Mouse (Mus musculus): ENCODE results near the gene Slc35a3. TPM values are rescaled to one million over a fixed set of nuclear protein-coding genes. Genes with fewer than 3 reads are reported as not detected.

Slc35a3 gene
- total and polyA plus RNA-seq, 3 experiments: 19.2 to 20.3 TPM; not detected in 1

DNA sequence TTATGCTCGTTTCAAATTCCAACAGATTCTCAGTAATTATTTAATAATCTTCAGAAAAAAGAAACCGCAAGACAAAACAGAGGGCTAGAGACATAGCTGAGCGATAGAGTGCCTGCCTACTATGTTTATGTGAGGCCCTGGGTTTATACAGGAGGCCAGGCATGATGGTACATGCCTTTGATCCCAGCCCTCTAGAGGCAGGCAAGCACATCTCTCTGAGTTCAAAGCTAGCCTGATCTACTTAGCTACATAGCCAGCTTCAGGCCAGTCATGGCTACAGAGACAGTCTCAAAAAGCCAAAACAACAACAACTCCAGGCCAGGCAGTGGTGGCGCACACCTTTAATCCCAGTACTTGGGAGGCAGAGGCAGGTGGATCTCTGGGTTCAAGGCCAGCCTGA, 11.0 kb downstream of the Slc35a3 start:
- no peak for TF ChIP-seq JUND (IDR thresholded peaks at IDR 0.05; ENCODE audit: low read depth, low read length)
- H3K4me1 ChIP-seq (ENCODE audit: control insufficient read depth in 1 of 2, insufficient read depth in 2 of 2, low read length in 2 of 2): peaks cover 3 to 16% of the 10 kb centered on the region in 2 experiments
- peak; percentile 25 for DNase-seq (ENCODE audit: low read depth, low spot score)
- H3K27me3 ChIP-seq (ENCODE audit: control insufficient read depth in 1 of 2, insufficient read depth in 2 of 2, low read length in 2 of 2): no peaks in the 10 kb centered on the region
- H3K9ac ChIP-seq (ENCODE audit: control insufficient read depth, low read depth, low read length, poor library complexity, severe bottlenecking): no peak overlapping the region
- H3K79me2 ChIP-seq (ENCODE audit: control insufficient read depth, insufficient read depth, low read length, poor library complexity): peaks cover 23% of the 10 kb centered on the region
- H3K9me3 ChIP-seq (replicated peaks; ENCODE audit: insufficient read depth, low read length): no peaks in the 10 kb centered on the region
- H3K27ac ChIP-seq (ENCODE audit: control insufficient read depth, low read depth, low read length): no peak overlapping the region
- H3K4me3 ChIP-seq (ENCODE audit: control insufficient read depth in 1 of 2, insufficient read depth in 1 of 2, low read depth in 2 of 2, low read length in 2 of 2): no peak overlapping the region
- peaks cover 7 to 22% of the 10 kb centered on the region in 2 experiments for H3K36me3 ChIP-seq (ENCODE audit: control insufficient read depth in 1 of 2, insufficient read depth in 2 of 2, low read length in 2 of 2)

DNA sequence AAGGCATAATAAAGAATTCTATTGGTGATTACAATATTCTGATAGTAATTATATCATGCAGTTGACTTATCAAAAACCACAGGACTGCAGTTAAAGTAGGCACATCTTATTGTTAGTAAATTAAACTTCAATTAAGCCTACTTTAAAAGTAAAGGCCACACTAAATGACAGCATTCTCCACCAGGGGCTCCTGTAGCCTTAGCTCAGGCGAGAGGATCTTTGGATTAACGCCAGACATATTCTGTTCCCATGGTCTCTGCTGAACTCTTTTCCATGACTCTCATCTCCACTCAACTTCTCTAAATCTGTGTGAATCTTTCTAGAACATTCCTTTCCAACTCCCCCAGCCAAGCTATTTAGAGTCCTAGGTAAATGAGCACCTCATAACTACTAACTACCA, 13.8 kb downstream of the Slc35a3 start:
- H3K79me2 ChIP-seq (ENCODE audit: control insufficient read depth, insufficient read depth, low read length, poor library complexity): peaks cover 23% of the 10 kb centered on the region
- peak; percentile 50 for DNase-seq (ENCODE audit: low read depth, low spot score)
- TF ChIP-seq CTCF (IDR thresholded peaks at IDR 0.05 in 2 of 3, conservative IDR thresholded peaks at IDR 0.05 in 1 of 3; ENCODE audit: control insufficient read depth in 1 of 3, insufficient read depth in 1 of 3, low read depth in 2 of 3, low read length in 3 of 3, poor library complexity in 1 of 3, severe bottlenecking in 1 of 3) (no peak), HCFC1 (IDR thresholded peaks at IDR 0.05; ENCODE audit: low read depth, low read length) (no peak), ELF1 (IDR thresholded peaks at IDR 0.05; ENCODE audit: low read depth, low read length) (no peak)
- peaks cover 0 to 27% of the 10 kb centered on the region in 2 experiments; a peak in 2 of 4 replicates for H3K36me3 ChIP-seq (ENCODE audit: control insufficient read depth in 1 of 2, insufficient read depth in 2 of 2, low read length in 2 of 2)
- no peak overlapping the region for H3K9ac ChIP-seq (ENCODE audit: control insufficient read depth, low read depth, low read length, poor library complexity, severe bottlenecking)
- no peak overlapping the region for H3K4me3 ChIP-seq (ENCODE audit: control insufficient read depth in 1 of 2, insufficient read depth in 1 of 2, low read depth in 2 of 2, low read length in 2 of 2)
- no peaks in the 10 kb centered on the region for H3K27me3 ChIP-seq (ENCODE audit: control insufficient read depth in 1 of 2, insufficient read depth in 2 of 2, low read length in 2 of 2)
- H3K9me3 ChIP-seq (replicated peaks; ENCODE audit: insufficient read depth, low read length): no peaks in the 10 kb centered on the region
- H3K4me1 ChIP-seq (ENCODE audit: control insufficient read depth in 1 of 2, insufficient read depth in 2 of 2, low read length in 2 of 2): peaks cover 16 to 28% of the 10 kb centered on the region in 2 experiments
- no peak overlapping the region for H3K27ac ChIP-seq (ENCODE audit: control insufficient read depth, low read depth, low read length)

DNA sequence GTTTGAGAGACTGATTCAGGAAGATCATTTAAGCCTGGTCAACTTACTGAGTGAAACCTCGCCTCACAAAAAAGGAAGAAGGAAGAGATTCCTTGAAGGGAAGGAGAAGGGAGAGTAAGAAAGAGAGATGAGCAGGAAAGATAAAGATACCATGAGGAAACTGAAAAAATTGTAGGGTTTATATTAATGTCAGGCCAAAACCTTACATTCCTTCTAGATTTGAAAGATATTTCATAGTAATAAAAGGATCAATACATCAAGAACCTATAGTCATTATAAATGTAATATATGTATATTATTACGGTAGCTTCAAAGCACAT, 17.0 kb downstream of the Slc35a3 start:
- Histone ChIP-seq H3K79me2 (ENCODE audit: control insufficient read depth, insufficient read depth, low read length, poor library complexity) (peaks cover 15% of the 10 kb centered on the region), H3K9me3 (replicated peaks; ENCODE audit: insufficient read depth, low read length) (no peaks in the 10 kb centered on the region), H3K36me3 (ENCODE audit: control insufficient read depth in 1 of 2, insufficient read depth in 2 of 2, low read length in 2 of 2) (peaks cover 0 to 35% of the 10 kb centered on the region in 2 experiments), H3K9ac (ENCODE audit: control insufficient read depth, low read depth, low read length, poor library complexity, severe bottlenecking) (no peak overlapping the region), H3K4me1 (ENCODE audit: control insufficient read depth in 1 of 2, insufficient read depth in 2 of 2, low read length in 2 of 2) (peaks cover 21 to 31% of the 10 kb centered on the region in 2 experiments), H3K27me3 (ENCODE audit: control insufficient read depth in 1 of 2, insufficient read depth in 2 of 2, low read length in 2 of 2) (no peaks in the 10 kb centered on the region), H3K27ac (ENCODE audit: control insufficient read depth, low read depth, low read length) (0 out of 2 replicates have a peak overlapping the region, but pooled peaks have one; percentile 21), H3K4me3 (ENCODE audit: control insufficient read depth in 1 of 2, insufficient read depth in 1 of 2, low read depth in 2 of 2, low read length in 2 of 2) (no peak overlapping the region)
- no peak for DNase-seq (ENCODE audit: low read depth, low spot score)
- TF ChIP-seq USF2 (IDR thresholded peaks at IDR 0.05; ENCODE audit: borderline replicate concordance in 1 of 2, insufficient read depth in 1 of 2, low read depth in 1 of 2, low read length in 2 of 2) (no peak), GATA1 (IDR thresholded peaks at IDR 0.05; ENCODE audit: low read depth, low read length) (peak; percentile 79)

DNA sequence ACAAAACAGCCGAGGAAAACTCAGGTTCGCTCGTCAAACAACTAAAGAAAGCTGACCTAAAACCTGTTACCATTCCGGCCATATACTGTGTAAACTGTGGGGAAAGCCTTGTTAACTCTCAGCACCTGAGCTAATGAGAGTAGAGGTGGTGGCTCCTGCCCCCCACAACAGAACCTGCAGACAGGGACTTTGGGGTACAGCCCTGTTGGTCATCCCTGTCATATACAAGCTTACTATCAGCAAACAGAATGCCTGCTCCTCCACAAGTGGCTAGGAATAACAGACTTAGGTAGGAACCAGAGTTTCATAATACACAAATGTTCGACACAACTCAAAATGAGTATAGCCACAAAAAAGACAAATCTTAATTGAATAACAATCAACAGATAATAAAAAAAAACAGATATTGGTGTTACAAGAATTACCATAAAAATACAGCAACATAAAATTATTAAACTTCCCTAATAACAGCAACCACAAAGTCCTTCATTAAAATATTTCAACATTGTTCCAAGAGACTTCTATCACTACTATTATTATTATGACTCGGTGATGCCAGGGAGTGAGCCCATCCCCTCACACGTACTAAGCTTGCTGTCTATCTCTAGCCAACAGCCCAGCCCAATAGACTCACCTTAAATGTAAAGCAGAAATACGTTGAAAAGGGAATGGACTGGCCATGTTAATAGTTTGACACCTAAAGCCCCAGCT, 17.5 kb downstream of the Slc35a3 start:
- peaks cover 0 to 35% of the 10 kb centered on the region in 2 experiments for H3K36me3 ChIP-seq (ENCODE audit: control insufficient read depth in 1 of 2, insufficient read depth in 2 of 2, low read length in 2 of 2)
- no peak overlapping the region for H3K4me3 ChIP-seq (ENCODE audit: control insufficient read depth in 1 of 2, insufficient read depth in 1 of 2, low read depth in 2 of 2, low read length in 2 of 2)
- H3K4me1 ChIP-seq (ENCODE audit: control insufficient read depth in 1 of 2, insufficient read depth in 2 of 2, low read length in 2 of 2): peaks cover 21 to 31% of the 10 kb centered on the region in 2 experiments
- peaks cover 15% of the 10 kb centered on the region for H3K79me2 ChIP-seq (ENCODE audit: control insufficient read depth, insufficient read depth, low read length, poor library complexity)
- no peaks in the 10 kb centered on the region for H3K9me3 ChIP-seq (replicated peaks; ENCODE audit: insufficient read depth, low read length)
- peak; percentile 11 for DNase-seq (ENCODE audit: low read depth, low spot score)
- no peak overlapping the region for H3K9ac ChIP-seq (ENCODE audit: control insufficient read depth, low read depth, low read length, poor library complexity, severe bottlenecking)
- no peaks in the 10 kb centered on the region for H3K27me3 ChIP-seq (ENCODE audit: control insufficient read depth in 1 of 2, insufficient read depth in 2 of 2, low read length in 2 of 2)
- peak overlapping the region; percentile 44 for H3K27ac ChIP-seq (ENCODE audit: control insufficient read depth, low read depth, low read length)
- TF ChIP-seq TCF12 (IDR thresholded peaks at IDR 0.05; ENCODE audit: low read depth, low read length): no peak
- TF ChIP-seq USF2 (IDR thresholded peaks at IDR 0.05; ENCODE audit: borderline replicate concordance in 1 of 2, insufficient read depth in 1 of 2, low read depth in 1 of 2, low read length in 2 of 2): no peak
- TF ChIP-seq ELF1 (IDR thresholded peaks at IDR 0.05; ENCODE audit: low read depth, low read length): no peak
- no peak for TF ChIP-seq GATA1 (IDR thresholded peaks at IDR 0.05; ENCODE audit: low read depth, low read length)
- no peak for TF ChIP-seq ZNF384 (IDR thresholded peaks at IDR 0.05; ENCODE audit: low read depth, low read length)
- TF ChIP-seq UBTF (IDR thresholded peaks at IDR 0.05; ENCODE audit: borderline replicate concordance, insufficient read depth, low read depth, low read length): no peak
- no peak for TF ChIP-seq ZKSCAN1 (IDR thresholded peaks at IDR 0.05; ENCODE audit: low read depth, low read length)
- TF ChIP-seq KAT2A (conservative IDR thresholded peaks at IDR 0.05; ENCODE audit: low read depth, low read length): no peak
- TF ChIP-seq CTCF (IDR thresholded peaks at IDR 0.05 in 2 of 3, conservative IDR thresholded peaks at IDR 0.05 in 1 of 3; ENCODE audit: control insufficient read depth in 1 of 3, insufficient read depth in 1 of 3, low read depth in 2 of 3, low read length in 3 of 3, poor library complexity in 1 of 3, severe bottlenecking in 1 of 3): no peak
- TF ChIP-seq TBP (IDR thresholded peaks at IDR 0.05; ENCODE audit: low read depth, low read length): no peak
- no peak for TF ChIP-seq NELFE (IDR thresholded peaks at IDR 0.05; ENCODE audit: low read depth, low read length)
- no peak for TF ChIP-seq SMC3 (IDR thresholded peaks at IDR 0.05; ENCODE audit: low read depth, low read length)
- TF ChIP-seq EP300 (IDR thresholded peaks at IDR 0.05; ENCODE audit: low read depth in 1 of 2, low read length in 2 of 2): no peak
- no peak for TF ChIP-seq POLR2A (IDR thresholded peaks at IDR 0.05; ENCODE audit: control insufficient read depth in 1 of 2, insufficient read depth in 1 of 2, low read depth in 1 of 2, low read length in 2 of 2, poor library complexity in 1 of 2)
- TF ChIP-seq MAZ (IDR thresholded peaks at IDR 0.05; ENCODE audit: low read depth, low read length): no peak
- TF ChIP-seq POLR2AphosphoS2 (IDR thresholded peaks at IDR 0.05; ENCODE audit: low read length): no peak
